Mouse (Mus musculus): ENCODE data around the gene Itga11. TPM values are rescaled to one million over a fixed set of nuclear protein-coding genes. Genes with fewer than 3 reads are reported as not detected.
"Not testable (repeated sequence)": the region's sequence is repeated elsewhere in the genome, so short reads cannot be mapped to it uniquely, and the experiment has no call there.

Itga11 gene
- total and polyA plus RNA-seq, 3 experiments = 1.3 to 3.5 (median 1.9) TPM

- no peak for DNase-seq
Observed at GRCm38 (mm10) chr9:62763478-62763877, 85.9 kb downstream of the Itga11 start.

- no peak for DNase-seq
Observed at GRCm38 (mm10) chr9:62765346-62765745, 87.7 kb downstream of the Itga11 start.

GRCm38 (mm10) chr9:62767464-62767863 lies 89.8 kb downstream of the Itga11 start:
- DNase-seq = no peak

GRCm38 (mm10) chr9:62768361-62768760 lies 90.7 kb downstream of the Itga11 start:
- DNase-seq = no peak

- peak; percentile 61 for DNase-seq
Observed at GRCm38 (mm10) chr9:62772746-62773145, 95.1 kb downstream of the Itga11 start.

- no peak for DNase-seq
Observed at GRCm38 (mm10) chr9:62775464-62775863, 97.8 kb downstream of the Itga11 start.

GRCm38 (mm10) chr9:62777461-62777860 lies 99.8 kb downstream of the Itga11 start:
- peak; percentile 72 for DNase-seq

GRCm38 (mm10) chr9:62778721-62779120 lies 101.1 kb downstream of the Itga11 start:
- no peak for DNase-seq

GRCm38 (mm10) chr9:62781965-62782364 lies 104.3 kb downstream of the Itga11 start:
- DNase-seq = peak; percentile 33

DNA sequence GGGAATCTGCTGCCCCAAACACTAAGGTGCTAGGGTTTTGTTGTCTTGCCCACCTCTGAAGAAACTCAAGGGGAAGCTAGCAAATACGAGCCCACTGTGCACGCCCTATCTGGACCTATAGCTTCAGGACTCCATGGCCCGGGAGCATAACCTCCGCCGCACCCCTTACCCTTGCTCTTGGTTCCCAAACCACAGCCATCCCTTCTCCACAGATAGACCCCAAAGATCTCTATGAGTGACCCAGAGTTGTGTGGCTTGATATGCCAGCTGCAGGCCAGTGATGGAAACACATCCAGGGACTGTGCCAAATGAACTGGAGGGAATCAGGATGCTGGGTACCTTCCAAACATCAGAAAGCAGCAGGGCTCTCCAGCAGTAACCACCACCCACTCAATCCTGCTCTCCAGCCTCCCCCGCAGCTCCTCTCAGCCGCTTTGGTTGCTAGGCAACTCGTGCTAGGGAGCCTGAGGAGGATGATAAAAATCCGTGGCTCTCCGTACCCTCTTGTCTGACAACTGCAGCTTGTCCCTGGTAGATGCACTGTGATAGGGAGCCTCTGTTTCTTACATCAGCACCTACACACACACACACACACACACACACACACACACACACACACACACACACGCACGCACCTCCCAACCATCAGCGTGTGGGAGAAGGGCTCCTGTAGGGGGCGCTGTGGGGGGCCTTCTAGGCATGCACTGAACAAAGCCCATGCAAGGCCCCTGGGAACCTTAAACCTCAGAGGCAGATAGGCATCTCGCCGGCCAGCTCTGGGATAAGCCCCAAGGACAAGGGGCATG lies 105.6 kb downstream of the Itga11 start:
- DNase-seq = peak; percentile 64

DNA sequence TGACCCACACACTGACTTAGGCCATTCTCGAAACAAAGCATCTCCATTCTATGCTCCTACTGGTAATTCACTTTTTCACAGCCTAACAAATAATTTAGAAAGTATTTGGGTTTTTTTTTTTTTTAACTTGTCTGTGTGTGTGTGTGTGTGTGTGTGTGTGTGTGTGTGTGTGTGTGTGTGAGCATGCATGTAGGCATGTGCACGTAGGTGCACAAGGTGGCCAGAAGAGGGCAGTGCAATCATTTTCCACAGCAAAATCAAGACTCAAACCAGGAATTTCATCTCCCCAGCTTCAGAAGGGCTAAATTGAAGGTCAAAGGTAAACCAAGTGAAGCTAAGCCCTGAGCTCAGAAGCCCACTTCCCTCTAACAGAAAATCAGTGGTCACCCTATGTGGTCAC lies 106.6 kb downstream of the Itga11 start:
- no peak for DNase-seq

DNA sequence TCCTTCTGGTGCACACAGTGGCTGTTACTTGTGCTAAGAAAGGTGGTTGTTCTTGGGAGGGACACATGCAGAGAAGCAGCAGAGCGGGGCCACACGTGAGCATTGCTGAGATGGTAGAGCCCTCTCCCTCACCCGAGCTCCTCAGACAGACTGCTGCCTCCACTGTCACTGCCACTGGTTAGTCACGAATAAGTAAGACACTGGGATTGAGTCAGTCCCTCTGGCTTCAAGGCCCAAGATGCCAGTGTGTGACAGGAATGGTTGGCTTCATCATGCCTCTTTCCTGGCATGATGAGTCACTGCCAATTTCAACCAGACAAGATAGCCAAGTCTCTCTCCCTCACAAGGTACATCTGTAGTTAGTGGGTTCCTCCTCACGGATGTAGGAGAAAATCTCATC lies 109.1 kb downstream of the Itga11 start:
- peak; percentile 77 for DNase-seq

DNA sequence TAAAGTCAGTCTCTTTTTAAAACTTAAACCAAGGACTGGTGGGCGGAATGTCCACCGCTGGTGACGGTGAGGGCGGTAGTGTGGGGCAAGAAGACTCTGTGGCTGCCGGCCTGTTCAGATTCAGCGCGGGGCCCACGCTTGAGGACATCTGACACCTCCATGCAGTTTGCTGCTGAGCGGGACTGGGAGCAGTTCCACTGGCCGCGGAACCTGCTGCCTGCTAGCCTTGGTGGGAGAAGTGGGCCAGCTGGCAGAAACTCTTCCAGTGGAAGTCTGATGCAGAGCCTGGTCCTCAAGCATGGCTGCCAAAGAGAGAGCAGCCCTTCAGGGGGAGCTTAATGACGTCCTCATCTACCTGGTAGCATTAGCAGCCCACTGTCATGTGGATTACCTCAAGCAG lies 112.2 kb downstream of the Itga11 start:
- no peak for DNase-seq

DNA sequence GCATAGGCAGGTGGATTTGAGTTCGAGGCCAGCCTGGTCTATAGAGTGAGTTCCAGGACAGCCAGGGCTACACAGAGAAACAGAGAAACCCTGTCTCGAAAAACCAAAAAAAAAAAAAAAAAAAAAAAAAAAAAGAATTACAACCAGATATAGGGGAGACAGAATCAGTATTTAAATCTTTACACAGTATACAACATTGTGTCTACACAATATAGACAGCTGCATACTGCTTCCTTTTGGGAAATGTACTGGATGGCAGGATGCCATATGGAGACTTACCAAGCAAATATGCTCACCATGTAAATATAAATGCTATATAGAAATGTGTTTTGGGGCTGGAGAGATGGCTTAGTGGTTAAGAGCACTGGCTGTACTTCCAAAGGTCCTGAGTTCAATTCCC lies 121.6 kb downstream of the Itga11 start:
- DNase-seq = not testable (repeated sequence)

DNA sequence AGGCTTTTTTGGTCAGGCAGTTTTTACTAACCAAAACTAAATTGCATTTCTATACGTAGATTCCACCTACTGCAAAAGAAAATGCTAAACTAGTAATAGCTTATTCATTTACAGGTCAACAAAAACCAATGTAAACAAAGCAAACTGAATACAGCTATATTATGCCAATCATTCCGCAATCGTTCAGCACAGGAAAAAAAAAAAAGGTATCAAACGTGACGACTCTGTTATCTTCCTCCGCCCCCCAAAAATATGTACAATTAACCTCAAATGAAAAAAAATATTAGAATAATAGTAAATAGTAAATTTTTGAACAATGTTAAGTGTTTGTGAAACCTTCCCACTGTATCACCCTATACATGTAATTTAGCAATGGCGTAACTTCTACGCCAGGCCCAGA lies 132.5 kb downstream of the Itga11 start:
- DNase-seq = no peak

DNA sequence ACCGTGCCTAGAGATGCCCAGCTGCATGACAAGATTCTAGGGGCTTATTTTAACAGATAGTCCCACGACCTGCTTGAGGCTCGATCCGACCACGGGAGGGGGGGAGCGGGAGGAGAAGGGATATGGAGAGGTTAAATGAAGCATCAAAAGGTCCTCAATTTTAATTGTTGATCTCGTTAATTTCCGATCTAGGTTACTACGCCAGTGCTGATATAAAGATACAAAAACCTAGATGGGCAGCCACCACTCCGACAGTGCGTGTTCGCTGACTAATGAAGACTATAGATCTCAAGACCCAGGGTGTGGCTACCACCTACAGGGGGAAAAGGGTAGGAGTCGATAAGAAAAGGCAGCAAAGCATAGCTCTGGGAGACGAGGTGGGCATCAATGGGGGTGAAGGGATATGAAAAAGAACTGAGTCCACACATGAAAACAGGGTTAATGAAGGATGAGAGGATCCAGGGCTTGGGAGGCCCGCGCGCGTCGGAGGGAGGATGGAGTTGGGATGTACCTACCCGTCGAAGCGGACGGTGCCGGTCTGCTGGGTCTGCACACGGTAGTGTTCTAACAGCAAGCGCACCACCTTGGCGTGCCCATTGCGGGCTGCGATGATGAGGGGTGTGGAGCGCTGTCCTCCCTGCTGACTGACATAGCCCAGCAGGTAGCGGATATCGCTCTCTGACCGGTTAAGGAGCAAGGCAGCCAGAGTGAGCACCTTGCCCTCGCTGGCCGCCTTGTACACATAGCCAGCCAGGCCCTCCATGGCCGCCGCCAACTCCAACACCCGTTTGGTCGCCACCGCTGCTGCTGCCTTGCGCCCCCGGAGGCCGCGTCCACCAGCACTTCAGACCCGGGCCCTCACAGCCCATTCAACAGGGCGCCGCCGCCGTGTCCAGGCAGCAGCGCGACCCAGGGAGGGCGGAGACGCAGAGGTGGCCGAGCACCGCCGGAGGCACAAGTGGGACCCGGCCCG lies 133.2 kb downstream of the Itga11 start:
- no peak for DNase-seq

DNA sequence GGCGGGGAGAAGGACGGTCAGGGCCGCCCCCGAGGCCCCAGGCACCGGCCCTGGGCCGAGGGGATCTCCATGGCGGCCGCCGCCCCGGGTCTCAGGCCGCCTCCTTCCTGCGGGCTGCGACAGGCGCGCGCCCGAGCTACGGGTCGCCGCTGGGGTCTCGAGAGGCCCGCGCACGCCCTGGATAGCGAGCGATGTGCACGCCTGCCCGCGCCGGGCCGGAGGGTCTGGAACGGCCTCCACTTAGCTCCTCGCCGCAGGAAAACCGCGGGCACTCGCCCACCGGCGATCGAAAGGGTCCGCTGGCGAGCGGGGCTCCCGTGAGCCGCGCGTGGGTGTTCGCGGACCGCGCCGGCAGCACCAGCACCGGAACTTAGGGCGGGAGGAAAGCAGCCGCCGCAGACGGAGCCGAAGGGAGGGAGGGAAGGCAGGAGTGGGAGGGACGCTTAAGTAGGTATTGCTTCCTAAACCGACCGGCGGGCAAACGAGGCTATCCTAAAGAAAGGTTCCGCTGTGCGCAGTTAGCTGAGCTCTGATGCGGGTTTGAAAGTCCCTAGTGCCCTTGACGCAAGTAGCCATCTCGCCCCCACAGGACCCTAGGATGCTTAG lies 134.0 kb downstream of the Itga11 start, which contains the start of gene Fem1b:
Fem1b (minus strand) TSS at position 419 of the 606 bp plus-strand sequence.
- DNase-seq = peak; percentile 95

DNA sequence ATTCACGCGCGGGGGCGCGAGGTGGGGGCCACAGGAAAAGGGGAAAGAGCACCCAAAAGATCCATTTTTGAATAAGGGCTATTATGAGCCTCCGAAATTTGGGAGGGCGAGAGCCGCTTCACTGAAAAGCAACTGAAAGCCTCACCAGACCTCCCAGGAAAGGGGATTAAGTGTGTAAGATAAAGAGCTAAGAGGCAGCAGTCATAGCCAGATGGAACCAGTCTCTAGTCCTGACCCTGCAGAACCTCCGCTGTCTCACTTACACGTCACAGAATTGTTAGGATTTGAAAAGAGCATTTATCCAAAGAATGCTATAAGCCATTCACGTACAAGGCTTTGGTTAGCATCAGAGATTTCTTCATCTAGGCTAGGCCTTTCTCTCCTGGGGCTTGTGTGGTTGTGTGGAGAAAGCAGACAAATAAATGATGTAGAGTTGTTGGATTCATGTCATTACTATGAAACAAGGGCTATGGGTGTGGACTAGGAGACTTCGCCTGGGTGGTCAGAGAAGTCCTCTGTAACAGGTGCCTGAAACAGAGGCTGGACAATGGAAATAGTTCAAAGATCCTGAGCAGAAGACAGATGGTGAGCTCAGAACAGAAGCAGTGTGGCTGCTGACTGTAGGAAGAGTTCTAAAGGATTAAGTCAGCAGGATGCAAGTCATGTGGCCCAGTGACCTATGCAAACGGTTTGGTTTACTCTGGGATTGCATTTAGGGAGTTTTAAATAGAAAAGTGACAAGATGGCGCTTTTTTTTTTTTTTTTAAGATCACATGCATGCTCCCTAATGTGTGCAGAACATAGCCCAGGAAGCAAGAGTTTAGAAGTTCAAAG lies 134.8 kb downstream of the Itga11 start:
- DNase-seq = no peak

GRCm38 (mm10) chr9:62814751-62815150 lies 137.1 kb downstream of the Itga11 start:
- DNase-seq = no peak

DNA sequence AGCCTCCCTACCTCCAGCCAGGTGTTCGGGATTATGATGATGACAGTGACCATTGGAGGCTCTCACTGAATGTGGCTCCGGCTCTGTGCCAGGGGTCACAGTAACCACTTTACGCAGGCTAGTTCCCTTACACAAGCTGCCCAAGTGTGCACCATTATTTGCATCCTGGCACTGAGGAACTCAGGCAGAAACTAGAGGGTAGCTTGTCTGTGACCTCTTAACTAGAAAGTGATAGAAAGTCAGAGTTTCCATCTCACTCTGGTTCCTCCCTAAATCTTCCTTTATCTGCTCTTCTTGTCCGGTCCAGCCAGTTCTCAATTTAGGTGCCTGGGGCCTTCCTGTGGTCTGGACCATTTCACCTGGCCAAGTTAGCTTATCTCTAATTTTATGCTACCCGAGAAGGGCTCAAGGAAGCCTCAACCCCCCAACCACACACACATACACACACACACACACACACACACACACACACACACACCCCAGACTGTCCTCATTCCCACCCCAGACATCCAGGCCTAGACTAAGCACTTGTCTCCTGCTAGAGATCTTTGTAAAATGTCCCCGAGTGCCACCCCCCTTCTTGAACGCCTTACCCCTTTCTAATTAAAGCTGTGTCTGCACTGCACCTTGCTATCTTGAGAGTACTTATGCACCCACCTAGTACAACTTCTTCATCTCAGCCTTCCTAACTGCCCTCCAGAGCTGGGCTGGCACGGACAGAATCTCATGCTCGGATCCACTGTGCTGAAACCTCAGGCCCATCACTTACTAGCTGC lies 138.9 kb downstream of the Itga11 start:
- no peak for DNase-seq

All from adrenal gland, adult 2 months (tissue).